Mouse (Mus musculus) heart, adult 2 months (tissue): ENCODE measurements around the gene Golga2.

ENCODE experiments used
- CTCF ChIP-seq: fragments of 200-600 bp; IDR thresholded peaks from 2 replicates; pipeline ENCODE4 v1.8.1; 2022; ENCODE audit warnings: antibody characterized with exemption, mild to moderate bottlenecking, moderate library complexity
- POLR2A ChIP-seq: fragments of 200-500 bp; IDR thresholded peaks from 2 replicates; pipeline ENCODE4 v1.6.1; 2011; ENCODE audit warnings: mild to moderate bottlenecking, low read depth, low read length, control low read depth; ENCODE audit not compliant: insufficient read depth

- TF ChIP-seq CTCF, result no peak
- no peak for TF ChIP-seq POLR2A
Observed at GRCm38 (mm10) chr2:32332159-32332558, 45.0 kb downstream of the Golga2 start.
